Mouse (Mus musculus) liver, embryonic 11.5 days (tissue): ENCODE measurements around the gene Dmrtc2. TPM values are rescaled to one million over a fixed set of nuclear protein-coding genes. Genes with fewer than 3 reads are reported as not detected.

Experiments used
- ATAC-seq: fragments of 200-750 bp; cut with Nextera tagmentation; replicated peaks from 2 replicates; pipeline ENCODE4 v1.8.0; 2017; ENCODE audit warnings: moderate number of reproducible peaks, mild to moderate bottlenecking, moderate TSS enrichment, moderate library complexity; ENCODE audit not compliant: low FRiP score
- DNase-seq: peaks from one replicate; pipeline ENCODE4 v3.0.0-alpha.2; 2017; ENCODE audit warnings: low spot score
- H3K27ac ChIP-seq: fragments of 300-500 bp; sonication (generic); 2 replicates; pipeline ENCODE4 v1.5.1; 2014; ENCODE audit warnings: mild to moderate bottlenecking, low read depth, low read length, control low read depth
- H3K27me3 ChIP-seq: fragments of 300-500 bp; sonication (generic); replicated peaks from 2 replicates; pipeline ENCODE4 v1.6.1; 2014; ENCODE audit warnings: low read length, mixed read lengths; ENCODE audit not compliant: control insufficient read depth, insufficient read depth
- H3K36me3 ChIP-seq: fragments of 300-500 bp; sonication (generic); 2 replicates; pipeline ENCODE4 v1.6.1; 2014; ENCODE audit warnings: mild to moderate bottlenecking, low read length, moderate library complexity, mixed read lengths; ENCODE audit not compliant: control insufficient read depth, insufficient read depth
- H3K4me1 ChIP-seq: fragments of 300-500 bp; sonication (generic); replicated peaks from 2 replicates; pipeline ENCODE4 v1.6.1; 2014; ENCODE audit warnings: low read length, mixed read lengths; ENCODE audit not compliant: control insufficient read depth, insufficient read depth
- H3K4me2 ChIP-seq: fragments of 300-500 bp; sonication (generic); 2 replicates; pipeline ENCODE4 v1.6.1; 2014; ENCODE audit warnings: mild to moderate bottlenecking, control low read depth, moderate library complexity
- H3K4me3 ChIP-seq: fragments of 300-500 bp; sonication (generic); 2 replicates; pipeline ENCODE4 v1.5.1; 2014; ENCODE audit warnings: low read depth, low read length, control low read depth
- H3K9ac ChIP-seq: fragments of 300-500 bp; sonication (generic); 2 replicates; pipeline ENCODE4 v1.6.1; 2014; ENCODE audit warnings: low read depth, low read length, control low read depth
- H3K9me3 ChIP-seq: fragments of 300-500 bp; sonication (generic); 2 replicates; pipeline ENCODE4 v1.6.1; 2016; ENCODE audit warnings: low read length, inconsistent platforms, mixed read lengths; ENCODE audit not compliant: control insufficient read depth
- WGBS: fragments of 180-500 bp; shearing (Covaris S2); extraction: QIAGEN DNeasy Blood & Tissue Kit; methylation state at CpG from one replicate; pipeline ENCODE4 v1.1.7; 2014; 5-methylcytosine and 5-hydroxymethylcytosine counted together
- polyA plus RNA-seq: library from polyadenylated mRNA; unstranded; fragments of >200 nt; fragmentation: Nextera tagmentation; extraction: Ambion mirVana; gene quantifications from 2 replicates; pipeline ENCODE4 v1.2.1, GENCODE M21; 2014

The Dmrtc2 gene
- polyA plus RNA-seq, 1 experiment from 2014 or later, result not detected

DNA sequence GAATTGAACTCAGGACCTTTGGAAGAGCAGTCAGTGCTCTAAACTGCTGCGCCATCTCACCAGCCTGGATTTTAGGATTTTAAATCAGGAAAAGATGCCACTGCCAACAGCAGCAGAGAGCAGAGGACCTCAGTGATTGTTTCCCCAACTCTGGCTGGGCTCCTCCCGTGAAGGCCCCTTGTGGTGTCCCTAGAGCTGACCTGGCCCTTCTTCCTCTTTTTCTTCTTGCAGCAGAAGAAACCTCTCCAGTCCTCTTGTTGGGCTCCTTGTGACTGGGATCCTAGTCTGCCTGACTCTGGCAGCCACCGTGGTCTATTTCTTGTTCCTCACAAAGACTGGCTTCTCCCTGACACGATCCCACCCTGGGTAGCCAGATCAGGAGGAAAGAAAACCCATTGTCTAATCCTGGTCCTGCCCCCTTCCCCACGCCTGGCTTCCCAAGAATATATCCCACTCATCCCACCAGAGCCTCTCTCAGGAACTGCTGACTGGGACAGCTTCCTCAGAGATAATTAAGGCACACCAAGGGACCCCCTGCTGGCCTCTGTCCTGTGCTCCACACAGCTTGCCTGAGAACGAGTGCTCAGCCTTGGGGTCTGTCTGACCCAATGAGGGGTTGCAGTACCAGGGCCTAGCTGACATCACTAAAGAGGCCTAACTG lies 13.3 kb upstream of the Dmrtc2 start:
- Histone ChIP-seq H3K36me3 (no peaks in the 10 kb centered on the region), H3K9ac (no peak overlapping the region), H3K27me3 (no peaks in the 10 kb centered on the region), H3K4me2 (no peak overlapping the region), H3K4me1 (peaks cover 24% of the 10 kb centered on the region), H3K27ac (0 out of 2 replicates have a peak overlapping the region, but pooled peaks have one; percentile 23), H3K4me3 (no peak overlapping the region), H3K9me3 (no peaks in the 10 kb centered on the region)
- no peak for DNase-seq
- 47% methylated on average over 6 of the region's 6 CpGs for WGBS
- ATAC-seq, result no peak

DNA sequence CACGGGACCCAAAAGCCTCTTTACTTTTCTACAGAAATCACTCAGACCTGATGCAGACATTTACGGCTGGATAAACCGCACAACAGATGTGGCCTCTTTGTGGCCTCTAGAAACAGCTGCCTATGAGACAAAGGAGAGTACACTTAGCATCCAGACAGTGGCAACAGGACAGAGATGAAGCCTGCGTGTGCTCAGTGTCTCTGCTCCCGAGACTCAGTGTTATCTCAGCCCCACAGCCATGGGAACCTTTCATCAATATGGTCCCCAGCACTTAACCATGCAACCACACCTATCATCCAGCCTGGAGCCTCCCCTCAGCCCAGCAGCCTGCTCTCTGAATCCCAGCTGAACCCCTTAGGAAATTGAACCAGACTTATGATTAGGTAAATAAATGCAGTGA lies 10.6 kb upstream of the Dmrtc2 start:
- peak overlapping the region; percentile 30; the same call in 1 of the 2 replicates for H3K9ac ChIP-seq
- H3K4me3 ChIP-seq, result no peak overlapping the region
- peaks cover 10% of the 10 kb centered on the region for H3K4me1 ChIP-seq
- no peaks in the 10 kb centered on the region for H3K27me3 ChIP-seq
- no peaks in the 10 kb centered on the region for H3K9me3 ChIP-seq
- WGBS, result 52% methylated on average over 5 of the region's 5 CpGs
- peak overlapping the region; percentile 84 for H3K27ac ChIP-seq
- DNase-seq, result no peak
- peak; percentile 98 for ATAC-seq
- H3K36me3 ChIP-seq, result no peaks in the 10 kb centered on the region
- H3K4me2 ChIP-seq, result 0 out of 2 replicates have a peak overlapping the region, but pooled peaks have one; percentile 6

DNA sequence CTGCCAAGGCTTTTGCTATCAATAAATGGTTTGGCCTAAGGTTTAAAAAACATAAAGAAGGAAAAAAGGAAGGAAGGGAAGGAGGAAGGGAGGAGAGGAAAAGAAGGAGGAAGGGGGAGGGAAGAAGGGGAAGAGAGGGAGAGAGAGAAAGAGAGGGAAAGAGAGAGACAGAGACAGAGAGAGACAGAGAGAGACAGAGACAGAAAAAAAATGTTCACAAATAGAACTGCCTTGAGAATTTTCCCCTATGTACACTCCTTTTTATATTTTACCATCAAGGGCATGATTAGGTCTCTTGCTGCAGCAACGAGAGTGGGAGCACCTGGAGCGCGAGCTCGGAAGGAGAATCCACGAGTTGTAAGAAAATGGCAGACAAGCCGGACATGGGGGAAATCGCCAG lies 7.9 kb upstream of the Dmrtc2 start, which contains the start of gene Gm9844:
Gene Gm9844 (plus strand): TSS at position 301 of the 400 bp plus-strand sequence.
- 83% methylated on average over 7 of the region's 7 CpGs for WGBS
- Histone ChIP-seq H3K9ac (no peak within 1 kb of the TSS), H3K27ac (no peak within 1 kb of the TSS), H3K4me1 (peaks cover 10% of the 10 kb centered on the region), H3K9me3 (no peaks in the 10 kb centered on the region), H3K4me2 (no peak within 1 kb of the TSS), H3K27me3 (no peaks in the 10 kb centered on the region), H3K4me3 (no peak within 1 kb of the TSS), H3K36me3 (no peaks in the 10 kb centered on the region)
- no peak for DNase-seq
- no peak for ATAC-seq

DNA sequence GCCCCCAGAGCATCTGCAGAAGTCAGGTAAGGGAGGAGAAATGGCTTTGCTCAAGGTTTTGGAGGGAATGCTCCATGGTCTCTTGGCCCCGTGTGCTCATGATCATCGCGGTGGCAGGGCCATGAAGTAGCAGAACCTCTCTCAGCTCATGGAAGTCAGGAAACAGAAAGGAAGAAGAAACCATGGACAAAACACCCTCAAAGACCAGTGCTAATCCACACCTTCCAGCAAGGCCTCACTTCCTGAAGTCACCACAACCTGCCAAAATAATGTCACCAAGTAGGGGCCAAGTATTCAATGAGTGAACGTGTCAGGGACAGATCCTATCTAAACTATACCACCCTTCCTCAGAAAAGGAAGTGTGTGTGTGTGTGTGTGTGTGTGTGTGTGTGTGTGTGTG lies 7.0 kb upstream of the Dmrtc2 start:
- H3K4me1 ChIP-seq, result peaks cover 10% of the 10 kb centered on the region
- no peak overlapping the region for H3K4me3 ChIP-seq
- no peak for DNase-seq
- no peak for ATAC-seq
- no peaks in the 10 kb centered on the region for H3K9me3 ChIP-seq
- no peaks in the 10 kb centered on the region for H3K27me3 ChIP-seq
- H3K27ac ChIP-seq, result no peak overlapping the region
- no peaks in the 10 kb centered on the region for H3K36me3 ChIP-seq
- no peak overlapping the region for H3K4me2 ChIP-seq
- WGBS, result 59% methylated on average over 4 of the region's 4 CpGs
- no peak overlapping the region for H3K9ac ChIP-seq

DNA sequence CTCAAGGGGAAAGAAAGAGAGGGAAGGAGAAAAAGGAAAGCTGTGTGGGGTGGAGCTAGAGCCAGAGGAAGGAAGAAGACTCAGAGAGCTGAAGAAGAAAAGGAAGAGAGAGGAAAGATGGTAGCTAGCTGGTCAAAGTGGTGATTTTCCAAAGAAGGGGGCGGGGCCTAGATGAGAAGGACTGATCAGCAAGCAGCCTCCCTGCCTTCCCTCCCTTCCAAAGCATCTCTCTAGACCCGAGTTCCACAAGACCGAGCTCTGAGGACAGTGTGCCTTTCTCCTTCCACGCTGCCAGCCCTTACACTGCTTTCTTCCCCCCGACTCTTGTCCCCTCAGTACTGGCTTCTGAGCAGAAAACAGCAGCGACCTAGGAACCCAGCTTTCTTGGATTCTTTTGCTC lies 5.7 kb upstream of the Dmrtc2 start:
- no peak overlapping the region for H3K27ac ChIP-seq
- H3K4me2 ChIP-seq, result no peak overlapping the region
- no peaks in the 10 kb centered on the region for H3K36me3 ChIP-seq
- no peak overlapping the region for H3K9ac ChIP-seq
- 33% methylated on average over 6 of the region's 6 CpGs for WGBS
- H3K9me3 ChIP-seq, result no peaks in the 10 kb centered on the region
- no peak for DNase-seq
- H3K4me3 ChIP-seq, result no peak overlapping the region
- no peak for ATAC-seq
- no peaks in the 10 kb centered on the region for H3K27me3 ChIP-seq
- H3K4me1 ChIP-seq, result peaks cover 1% of the 10 kb centered on the region

DNA sequence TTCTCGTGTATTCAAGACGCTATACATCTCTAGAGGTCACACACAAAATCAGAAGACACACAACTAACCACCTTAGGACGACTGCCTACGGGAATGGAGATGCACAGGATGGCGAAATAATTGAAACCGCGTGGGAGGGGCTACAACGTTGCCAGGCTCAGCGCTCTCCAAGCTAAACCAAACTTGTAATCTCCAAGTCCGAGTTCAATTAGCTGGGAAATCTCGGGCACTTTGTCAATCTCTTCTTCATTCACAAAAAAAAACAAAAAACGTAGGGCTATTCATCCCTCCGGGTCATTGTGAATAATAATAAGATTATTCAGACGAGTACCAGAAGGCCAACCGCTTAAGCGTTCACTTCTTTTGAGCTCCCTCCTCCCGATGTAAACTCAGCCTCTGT lies 777 bp upstream of the Dmrtc2 start:
- H3K27me3 ChIP-seq, result peaks cover 12% of the 10 kb centered on the region
- H3K36me3 ChIP-seq, result no peaks in the 10 kb centered on the region
- no peaks in the 10 kb centered on the region for H3K9me3 ChIP-seq
- WGBS, result 60% methylated on average over 17 of the region's 17 CpGs
- H3K4me1 ChIP-seq, result no peaks in the 10 kb centered on the region
- no peak for DNase-seq
- no peak overlapping the region for H3K9ac ChIP-seq
- H3K4me3 ChIP-seq, result no peak overlapping the region
- no peak for ATAC-seq
- no peak overlapping the region for H3K4me2 ChIP-seq
- H3K27ac ChIP-seq, result no peak overlapping the region

DNA sequence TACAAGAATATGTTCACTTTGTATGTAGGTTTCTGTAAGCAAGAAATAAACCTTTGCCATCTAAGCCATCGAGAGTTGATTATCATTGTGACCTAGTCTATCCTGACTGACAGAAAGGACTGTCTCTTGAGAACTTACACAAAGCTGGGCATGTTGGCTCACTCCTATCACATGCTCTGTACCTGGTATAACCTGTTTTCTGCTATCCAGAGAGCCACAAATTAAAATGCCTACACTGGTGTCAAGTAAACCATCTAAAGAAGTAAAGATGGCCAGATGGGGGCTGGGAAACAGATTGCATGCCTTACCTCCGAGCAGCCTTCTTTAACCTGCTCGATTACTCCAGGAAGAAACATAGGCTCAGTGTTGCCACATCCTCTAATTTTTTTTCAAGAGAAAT lies 7.7 kb downstream of the Dmrtc2 start:
- Histone ChIP-seq H3K4me2 (no peak overlapping the region), H3K4me1 (no peaks in the 10 kb centered on the region), H3K27ac (no peak overlapping the region), H3K9ac (no peak overlapping the region), H3K4me3 (no peak overlapping the region), H3K9me3 (no peaks in the 10 kb centered on the region), H3K27me3 (no peaks in the 10 kb centered on the region), H3K36me3 (no peaks in the 10 kb centered on the region)
- 75% methylated on average over 3 of the region's 3 CpGs for WGBS
- no peak for DNase-seq
- no peak for ATAC-seq

DNA sequence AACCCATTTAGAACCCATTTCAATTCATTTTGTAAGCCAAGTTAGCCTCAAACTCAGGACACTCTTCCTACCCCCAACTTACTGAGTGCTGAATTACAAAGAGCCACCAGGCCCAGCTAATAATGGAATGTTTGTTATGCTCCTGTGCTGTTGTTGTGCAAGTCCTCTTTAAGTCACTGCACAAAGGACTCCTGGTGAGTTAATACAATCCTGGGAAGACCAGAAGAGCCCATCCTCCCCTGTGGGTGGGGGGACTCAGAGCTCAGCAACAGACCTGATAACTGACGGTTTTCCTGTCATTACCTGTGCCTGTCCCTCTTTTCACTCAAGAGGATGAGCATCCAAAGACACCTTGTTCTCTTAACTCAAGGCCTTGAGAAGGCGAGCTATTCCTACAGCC lies 9.8 kb downstream of the Dmrtc2 start:
- DNase-seq (no peak), ATAC-seq (no peak)
- H3K4me2 ChIP-seq, result no peak overlapping the region
- 63% methylated on average over 2 of the region's 2 CpGs for whole genome bisulfite sequencing
- H3K27ac ChIP-seq, result no peak overlapping the region
- H3K9ac ChIP-seq, result no peak overlapping the region
- no peaks in the 10 kb centered on the region for H3K9me3 ChIP-seq
- H3K4me1 ChIP-seq, result no peaks in the 10 kb centered on the region
- no peak overlapping the region for H3K4me3 ChIP-seq
- no peaks in the 10 kb centered on the region for H3K27me3 ChIP-seq
- H3K36me3 ChIP-seq, result no peaks in the 10 kb centered on the region

DNA sequence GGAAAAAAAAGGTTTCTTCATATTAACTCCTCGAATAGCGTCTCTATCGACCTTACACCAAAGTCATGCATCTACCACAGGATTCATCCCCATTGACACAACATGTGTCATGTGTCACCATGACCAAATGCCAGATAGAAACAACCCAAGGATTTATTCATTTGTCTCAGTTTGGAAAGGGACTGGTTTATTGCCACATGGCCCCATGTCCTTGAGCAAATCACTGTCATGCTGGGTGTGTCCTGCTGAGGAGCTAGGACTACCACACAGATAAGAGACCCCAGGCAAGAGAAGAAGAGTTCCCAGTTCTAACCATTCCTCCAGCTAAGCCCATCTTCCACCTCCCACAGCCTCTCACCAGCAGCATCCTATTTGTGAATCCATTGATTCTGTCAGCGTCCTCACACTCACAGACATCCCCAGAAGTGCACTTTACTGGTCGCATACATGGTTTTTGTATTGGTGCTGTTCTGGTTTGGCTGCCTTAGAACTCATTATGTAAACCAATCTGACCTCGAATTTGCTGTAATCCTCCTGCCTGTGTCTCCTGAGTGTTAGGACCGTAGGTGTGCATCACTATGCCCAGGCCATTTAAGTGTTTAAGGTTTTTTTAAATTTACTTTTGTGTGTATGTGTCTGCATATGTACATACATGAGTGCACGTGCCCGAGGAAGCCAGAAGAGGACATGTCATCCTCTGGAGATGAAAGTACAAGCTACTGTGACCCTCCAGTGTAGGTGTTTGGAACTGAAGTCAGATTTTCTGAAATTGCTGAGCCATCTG lies 12.8 kb downstream of the Dmrtc2 start:
- Histone ChIP-seq H3K27ac (no peak overlapping the region), H3K27me3 (no peaks in the 10 kb centered on the region), H3K9ac (no peak overlapping the region), H3K4me1 (peaks cover 20% of the 10 kb centered on the region), H3K9me3 (no peaks in the 10 kb centered on the region), H3K4me2 (no peak overlapping the region), H3K4me3 (no peak overlapping the region), H3K36me3 (peaks cover 24% of the 10 kb centered on the region)
- DNase-seq, result no peak
- WGBS, result 90% methylated on average over 9 of the region's 9 CpGs
- ATAC-seq, result no peak
